Mouse (Mus musculus) heart, adult 2 months (tissue): Measurements from ENCODE around the gene Fut9.

Source experiments
- CTCF ChIP-seq: fragments of 200-600 bp; IDR thresholded peaks from 2 replicates; pipeline ENCODE4 v1.8.1; 2022; ENCODE audit warnings: antibody characterized with exemption, mild to moderate bottlenecking, moderate library complexity
- POLR2A ChIP-seq: fragments of 200-500 bp; IDR thresholded peaks from 2 replicates; pipeline ENCODE4 v1.6.1; 2011; ENCODE audit warnings: mild to moderate bottlenecking, low read depth, low read length, control low read depth; ENCODE audit not compliant: insufficient read depth

- no peak for TF ChIP-seq CTCF
- no peak for TF ChIP-seq POLR2A
Observed at GRCm38 (mm10) chr4:25610481-25610880, 189.6 kb downstream of the Fut9 start.
